Mouse (Mus musculus): ENCODE data around the gene Prokr2.

Prokr2 gene

DNA sequence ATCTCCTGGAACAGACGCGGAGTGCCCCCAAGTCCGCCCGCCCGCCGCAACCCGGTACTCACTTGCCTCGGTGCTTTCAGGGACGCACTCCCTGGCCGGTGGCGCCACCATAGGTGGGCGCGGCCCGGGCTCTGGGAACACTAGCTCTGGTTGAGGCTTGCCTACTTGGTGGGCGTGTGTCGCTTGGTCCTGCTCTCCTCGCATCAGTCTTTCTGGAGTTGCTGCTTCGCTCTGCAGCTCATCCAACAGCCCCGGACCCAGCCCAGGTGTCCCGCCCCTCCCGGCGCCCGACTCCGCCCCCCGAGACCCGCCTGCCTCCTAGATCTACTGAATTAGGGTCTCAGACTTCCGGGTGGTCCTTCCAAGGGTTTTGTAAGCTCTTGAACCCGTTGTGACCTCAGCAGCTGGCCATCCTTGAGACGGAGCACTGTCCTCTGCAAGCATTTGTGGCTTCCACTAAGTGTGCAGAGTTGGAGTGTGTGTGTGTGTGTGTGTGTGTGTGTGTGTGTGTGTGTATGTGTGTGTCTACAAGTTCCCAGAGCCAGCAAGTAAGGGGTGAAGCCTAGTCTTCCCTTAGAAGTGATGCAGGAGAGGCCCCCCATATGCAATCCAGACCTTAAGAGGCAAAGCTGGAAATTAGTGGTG lies at the start of gene Prokr2:
Prokr2 (minus strand) TSS at position 254 of the 645 bp plus-strand sequence.
- in situ Hi-C loops (cut with MboI; ENCODE audit: low pct_unique_long_range_greater_than_20kb in 1 of 2, low sequenced_read_pairs in 2 of 2, unreplicated experiment in 1 of 2): no loop called here

DNA sequence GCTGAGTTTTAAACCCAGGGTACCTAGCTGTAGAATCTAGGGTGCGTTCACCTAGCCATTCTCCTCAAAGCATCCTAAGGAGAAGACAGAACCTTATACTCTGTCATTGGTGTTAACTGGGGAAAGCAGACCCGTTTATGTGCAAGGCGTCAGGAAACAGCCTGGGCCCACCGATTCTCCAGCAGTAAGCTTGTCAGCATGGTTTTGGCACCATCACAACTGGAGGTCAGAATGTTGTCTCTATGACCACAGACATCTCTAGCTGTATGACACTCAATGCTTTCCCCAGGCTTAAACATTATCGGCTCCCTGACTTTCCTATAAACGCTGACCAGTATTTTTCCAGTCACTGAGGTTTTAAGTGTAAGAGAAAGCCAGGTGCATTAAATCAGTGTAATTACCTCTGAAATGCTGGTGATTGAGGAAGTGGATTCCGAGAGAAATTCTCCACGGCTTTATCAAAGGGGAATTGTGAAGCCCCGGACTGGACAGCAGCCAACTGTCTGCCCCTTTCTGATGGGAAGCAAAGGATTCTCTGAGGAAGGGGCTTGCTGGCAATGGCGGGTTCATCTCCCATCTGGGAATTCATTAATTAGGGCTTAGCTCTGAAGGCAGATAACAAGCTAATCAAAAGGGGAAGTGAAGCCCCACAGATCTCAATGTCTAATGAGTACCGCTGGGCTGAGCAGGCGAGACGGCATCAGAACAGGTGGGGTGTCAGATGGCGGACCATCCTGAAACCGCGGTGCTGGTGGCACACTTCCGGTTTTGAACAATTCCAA lies 42.1 kb upstream of the Prokr2 start:
- in situ Hi-C loops (cut with MboI; ENCODE audit: low pct_unique_long_range_greater_than_20kb in 1 of 2, low sequenced_read_pairs in 2 of 2, unreplicated experiment in 1 of 2): no loop called here

DNA sequence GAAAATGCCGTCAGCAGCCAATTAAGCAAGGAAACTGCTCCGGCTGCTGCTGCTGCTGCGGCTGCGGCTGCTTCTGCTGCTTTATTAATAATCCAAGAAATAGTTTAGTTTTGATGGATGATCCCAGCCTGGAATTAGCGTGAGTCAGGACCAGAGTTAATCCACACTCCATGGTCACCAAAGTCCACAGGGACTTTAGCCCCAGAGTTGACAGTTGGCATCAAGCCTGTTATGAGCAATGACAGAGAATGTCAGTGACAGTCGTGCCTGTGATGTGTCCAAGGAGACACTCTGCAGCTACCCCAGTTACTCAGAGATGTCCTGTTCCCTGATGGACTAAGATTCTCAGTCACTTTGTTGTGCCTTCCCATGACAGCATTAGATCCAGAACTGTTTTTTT lies 40.3 kb upstream of the Prokr2 start:
- in situ Hi-C loops (cut with MboI; ENCODE audit: low pct_unique_long_range_greater_than_20kb in 1 of 2, low sequenced_read_pairs in 2 of 2, unreplicated experiment in 1 of 2): no loop called here

DNA sequence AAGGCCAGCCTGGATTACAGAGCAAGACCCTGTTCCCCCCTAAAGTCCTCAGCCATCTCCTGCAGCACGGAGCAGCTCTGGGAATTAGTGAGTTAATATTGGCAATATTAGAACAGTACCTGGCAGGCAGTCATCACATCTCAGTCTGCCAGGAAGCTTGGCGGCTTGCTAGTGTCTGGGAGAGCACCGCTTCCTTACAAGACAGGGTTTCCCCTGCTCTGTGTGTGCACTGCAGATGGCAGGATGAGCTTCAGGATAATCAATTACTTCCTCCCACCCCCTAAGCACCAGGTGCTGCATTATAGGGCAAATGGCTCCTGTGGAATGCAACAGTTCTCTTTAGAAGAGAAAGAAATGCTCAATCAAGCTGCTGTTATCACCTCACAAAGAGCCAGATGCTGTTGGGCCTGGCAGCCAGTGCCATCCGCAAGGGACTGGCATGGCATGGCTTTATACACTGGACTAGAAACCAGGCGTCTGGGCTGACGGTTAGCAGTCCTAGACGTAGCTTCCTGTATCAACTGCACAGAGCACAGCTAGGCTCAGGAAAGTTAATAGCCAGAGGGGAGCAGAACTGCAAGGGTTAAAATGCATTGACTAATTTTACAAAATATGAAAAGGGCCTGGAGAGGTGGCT lies 38.3 kb upstream of the Prokr2 start:
- in situ Hi-C loops (cut with MboI; ENCODE audit: low pct_unique_long_range_greater_than_20kb in 1 of 2, low sequenced_read_pairs in 2 of 2, unreplicated experiment in 1 of 2): no loop called here

DNA sequence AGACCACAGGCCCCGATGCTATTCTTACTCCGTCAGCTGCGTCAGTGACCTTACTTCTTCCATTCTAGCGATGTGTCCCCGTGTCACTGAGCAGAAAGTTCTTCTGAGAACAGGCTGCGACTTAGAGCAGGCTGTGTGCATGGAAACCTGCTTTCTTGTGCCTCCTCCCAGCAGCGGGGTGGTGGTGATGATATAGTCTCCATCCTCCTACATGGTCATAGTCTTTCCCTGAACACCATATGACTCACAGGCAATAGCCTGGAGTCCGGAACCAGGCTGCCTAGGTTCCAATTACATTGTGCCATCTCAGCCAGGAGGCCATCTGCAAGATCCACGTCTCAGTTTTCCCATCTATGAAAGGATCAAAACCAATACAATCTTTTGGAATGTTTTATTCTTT lies 37.6 kb upstream of the Prokr2 start:
- in situ Hi-C loops (cut with MboI; ENCODE audit: low pct_unique_long_range_greater_than_20kb in 1 of 2, low sequenced_read_pairs in 2 of 2, unreplicated experiment in 1 of 2): no loop called here

DNA sequence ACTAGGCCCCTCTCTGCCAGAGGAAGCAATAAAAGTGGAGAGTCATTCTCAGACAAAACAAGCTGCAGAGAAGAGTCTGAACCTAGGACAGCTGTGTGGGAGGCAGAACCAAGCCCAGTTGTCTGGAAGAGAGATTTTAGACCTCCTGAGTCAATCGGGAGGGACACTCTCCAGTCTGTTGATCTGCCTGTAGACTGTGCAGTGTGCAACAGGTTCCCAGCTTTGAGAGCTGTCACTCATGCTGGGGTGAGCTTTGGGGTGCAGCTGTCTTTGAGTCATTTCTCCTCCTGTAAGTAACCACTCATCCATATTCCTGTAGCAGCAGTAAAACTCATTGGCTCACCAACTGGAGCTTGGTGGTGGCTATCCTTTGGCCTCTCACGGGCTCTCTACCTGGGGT lies 33.2 kb upstream of the Prokr2 start:
- in situ Hi-C loops (cut with MboI; ENCODE audit: low pct_unique_long_range_greater_than_20kb in 1 of 2, low sequenced_read_pairs in 2 of 2, unreplicated experiment in 1 of 2): no loop called here

DNA sequence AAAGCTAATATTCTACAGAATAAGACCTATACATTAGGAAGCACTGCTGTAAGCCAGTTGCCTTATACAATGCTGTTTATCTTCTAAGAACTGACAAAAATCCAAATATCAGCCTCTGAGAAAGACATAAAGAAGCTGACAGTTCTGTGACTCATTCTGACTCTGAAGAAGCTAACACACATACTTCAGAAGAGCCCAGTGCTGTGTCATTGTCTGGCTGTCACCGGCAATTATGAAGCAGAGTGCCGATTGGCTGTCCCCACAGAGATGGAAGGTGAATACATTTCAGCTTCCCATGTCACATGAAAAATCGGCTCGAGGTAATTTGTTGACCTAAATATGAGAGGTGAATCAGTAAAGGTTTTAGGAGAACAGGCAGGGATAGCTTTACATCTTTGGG lies 24.9 kb upstream of the Prokr2 start:
- in situ Hi-C loops (cut with MboI; ENCODE audit: low pct_unique_long_range_greater_than_20kb in 1 of 2, low sequenced_read_pairs in 2 of 2, unreplicated experiment in 1 of 2): no loop called here

DNA sequence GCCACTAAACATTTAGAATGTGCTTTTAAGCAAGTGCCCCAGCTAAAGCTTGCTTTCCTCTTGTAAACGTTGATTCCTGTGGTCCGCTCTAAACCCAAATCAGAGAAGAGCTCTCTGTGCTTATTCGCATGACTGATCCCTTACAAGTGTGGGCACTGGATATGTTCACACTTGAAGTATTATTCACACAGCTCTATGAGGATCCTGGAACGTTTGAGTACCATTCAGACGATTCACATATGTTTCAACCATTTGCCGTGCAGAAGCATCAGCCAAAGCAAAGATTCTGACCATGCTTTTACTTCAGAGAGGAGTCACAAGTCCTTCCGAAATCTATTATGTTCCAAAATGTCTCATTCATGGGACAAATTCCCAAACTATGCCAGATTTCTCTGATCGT lies 12.9 kb upstream of the Prokr2 start:
- in situ Hi-C loops (cut with MboI; ENCODE audit: low pct_unique_long_range_greater_than_20kb in 1 of 2, low sequenced_read_pairs in 2 of 2, unreplicated experiment in 1 of 2): no loop called here

DNA sequence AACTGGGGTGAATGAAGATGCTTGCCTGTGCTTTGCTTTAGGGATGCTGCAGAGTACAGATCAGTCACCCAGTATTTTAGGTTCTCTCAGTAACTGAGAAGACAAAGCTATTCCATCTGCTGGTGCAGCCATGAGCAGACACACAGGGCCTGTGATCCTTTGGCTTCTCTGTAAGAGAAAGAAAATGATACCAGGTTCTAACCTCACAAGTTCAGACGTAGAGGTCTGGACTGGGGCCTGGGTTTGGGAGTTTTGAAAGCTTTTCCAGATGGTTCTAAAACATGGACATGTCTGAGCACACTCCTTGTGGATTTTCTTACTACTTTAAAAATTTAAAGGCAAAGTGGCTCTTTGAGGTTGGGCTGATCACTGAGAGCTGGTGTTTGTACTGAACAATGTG lies 10.5 kb upstream of the Prokr2 start:
- in situ Hi-C loops (cut with MboI; ENCODE audit: low pct_unique_long_range_greater_than_20kb in 1 of 2, low sequenced_read_pairs in 2 of 2, unreplicated experiment in 1 of 2): no loop called here

DNA sequence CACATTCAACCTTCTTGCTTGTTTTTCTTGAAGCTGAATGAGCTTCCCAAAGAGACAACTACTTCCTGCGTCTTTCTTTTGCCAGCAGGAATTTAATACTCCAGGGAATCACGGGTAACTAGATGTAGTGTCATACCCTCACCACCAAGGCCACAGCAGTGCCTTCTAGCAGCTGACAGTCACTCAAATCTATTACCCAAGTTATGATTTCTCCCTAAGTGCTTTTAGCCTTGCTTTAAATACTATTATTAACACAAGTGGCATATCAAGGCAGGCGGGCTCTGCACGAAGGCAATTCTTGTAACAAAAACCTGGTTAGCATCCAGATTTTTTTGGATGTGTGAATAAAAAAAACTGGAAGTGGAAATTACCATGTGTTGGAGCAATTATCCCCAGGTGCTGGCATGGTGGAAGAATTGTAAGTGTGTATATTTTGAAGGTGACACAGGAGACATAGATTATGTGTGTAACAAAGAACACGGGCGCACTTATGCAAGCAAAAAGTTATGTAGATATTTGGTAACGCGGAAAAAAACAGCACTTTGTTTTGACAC lies 5.4 kb upstream of the Prokr2 start:
- in situ Hi-C loops (cut with MboI; ENCODE audit: low pct_unique_long_range_greater_than_20kb in 1 of 2, low sequenced_read_pairs in 2 of 2, unreplicated experiment in 1 of 2): no loop called here

DNA sequence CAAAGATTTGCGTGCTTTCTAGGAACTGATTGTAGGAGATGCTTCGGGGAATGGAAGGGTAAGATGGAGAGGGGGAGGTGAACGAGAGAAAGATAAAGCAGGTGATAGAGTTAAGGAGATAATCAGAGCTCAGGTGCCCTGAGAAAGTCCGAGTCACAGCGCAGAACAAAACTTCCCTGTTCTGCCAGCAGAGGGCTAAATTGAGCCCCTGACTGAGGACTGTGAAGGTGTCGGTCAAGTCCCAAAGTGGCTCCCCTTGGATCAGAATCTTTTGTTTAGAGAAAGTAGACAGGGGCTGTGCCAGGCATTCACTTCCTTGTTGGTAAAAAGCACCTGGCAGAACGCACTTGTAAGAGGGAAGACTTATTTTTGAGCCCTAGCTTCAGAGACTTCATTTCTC lies 4.3 kb upstream of the Prokr2 start:
- in situ Hi-C loops (cut with MboI; ENCODE audit: low pct_unique_long_range_greater_than_20kb in 1 of 2, low sequenced_read_pairs in 2 of 2, unreplicated experiment in 1 of 2): no loop called here

DNA sequence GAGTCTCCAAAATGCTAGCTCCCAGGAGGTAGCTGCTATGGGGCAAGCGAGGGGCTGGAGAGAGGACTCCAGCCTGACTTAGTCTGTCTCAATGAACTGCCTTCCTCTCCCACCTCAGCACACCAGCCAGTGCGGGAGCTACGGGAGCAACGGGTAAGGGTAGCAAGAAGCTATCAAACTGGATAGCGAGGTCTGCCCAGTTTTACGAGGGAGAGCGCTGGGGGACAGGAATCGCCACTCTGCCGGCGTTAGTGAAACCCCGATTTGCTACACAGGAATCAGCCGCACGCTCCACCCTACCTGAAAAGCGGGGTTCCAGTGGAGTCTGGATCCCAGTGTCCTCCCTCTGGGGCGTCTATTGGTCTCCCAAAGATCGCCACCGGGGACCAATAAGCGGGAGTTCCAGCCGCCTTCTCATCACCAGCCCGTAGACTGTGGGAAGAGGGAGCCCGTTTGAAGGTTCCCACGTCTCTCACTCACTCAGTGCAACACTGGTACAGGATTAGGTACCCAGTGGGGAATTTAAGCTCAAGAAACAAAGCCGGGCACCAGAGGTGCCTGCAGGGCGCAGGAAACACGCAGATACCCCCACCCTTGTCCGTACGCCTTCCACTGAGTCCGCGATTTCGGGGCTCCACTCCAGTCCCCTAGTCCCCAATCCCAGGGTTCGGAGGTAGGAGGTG lies 595 bp downstream of the Prokr2 start:
- in situ Hi-C loops (cut with MboI; ENCODE audit: low pct_unique_long_range_greater_than_20kb in 1 of 2, low sequenced_read_pairs in 2 of 2, unreplicated experiment in 1 of 2): no loop called here

DNA sequence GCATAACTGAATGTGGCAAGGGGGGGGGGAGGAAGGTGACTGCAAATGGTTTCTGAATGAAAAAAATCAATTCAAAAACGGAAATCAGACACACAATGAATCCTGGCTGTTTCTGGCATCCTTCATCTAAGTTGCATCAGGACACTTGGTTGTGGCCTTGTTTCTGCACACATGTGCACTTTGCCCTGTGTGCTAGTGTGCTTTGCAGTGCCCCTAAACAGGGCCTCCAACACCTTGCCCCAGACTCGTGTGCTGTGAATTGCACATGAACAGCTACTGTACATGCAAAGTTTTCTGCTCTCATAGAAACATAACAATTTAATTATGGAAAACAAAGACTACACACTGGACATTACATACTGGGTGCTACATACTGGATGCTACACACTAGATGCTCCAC lies 2.9 kb downstream of the Prokr2 start:
- in situ Hi-C loops (cut with MboI; ENCODE audit: low pct_unique_long_range_greater_than_20kb in 1 of 2, low sequenced_read_pairs in 2 of 2, unreplicated experiment in 1 of 2): no loop called here

DNA sequence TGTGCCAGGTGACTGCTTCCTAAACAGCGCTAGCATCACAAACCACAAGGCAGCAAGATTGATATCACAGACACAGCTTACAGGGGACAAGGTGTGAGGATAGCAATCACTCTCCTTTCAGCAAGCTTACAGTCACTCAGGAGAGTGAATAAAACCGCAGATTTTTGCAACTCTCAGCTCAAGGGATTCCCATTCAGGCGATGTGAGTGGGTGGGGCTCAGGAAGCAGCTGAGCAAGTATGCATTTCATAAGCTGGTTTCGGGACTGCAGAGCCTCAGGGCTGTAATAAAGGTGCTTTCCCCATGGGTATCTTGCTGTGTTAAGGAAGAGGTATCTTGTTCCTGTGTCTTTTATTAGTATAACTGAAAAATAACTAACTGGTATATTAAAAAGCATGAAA lies 5.6 kb downstream of the Prokr2 start:
- in situ Hi-C loops (cut with MboI; ENCODE audit: low pct_unique_long_range_greater_than_20kb in 1 of 2, low sequenced_read_pairs in 2 of 2, unreplicated experiment in 1 of 2): no loop called here

DNA sequence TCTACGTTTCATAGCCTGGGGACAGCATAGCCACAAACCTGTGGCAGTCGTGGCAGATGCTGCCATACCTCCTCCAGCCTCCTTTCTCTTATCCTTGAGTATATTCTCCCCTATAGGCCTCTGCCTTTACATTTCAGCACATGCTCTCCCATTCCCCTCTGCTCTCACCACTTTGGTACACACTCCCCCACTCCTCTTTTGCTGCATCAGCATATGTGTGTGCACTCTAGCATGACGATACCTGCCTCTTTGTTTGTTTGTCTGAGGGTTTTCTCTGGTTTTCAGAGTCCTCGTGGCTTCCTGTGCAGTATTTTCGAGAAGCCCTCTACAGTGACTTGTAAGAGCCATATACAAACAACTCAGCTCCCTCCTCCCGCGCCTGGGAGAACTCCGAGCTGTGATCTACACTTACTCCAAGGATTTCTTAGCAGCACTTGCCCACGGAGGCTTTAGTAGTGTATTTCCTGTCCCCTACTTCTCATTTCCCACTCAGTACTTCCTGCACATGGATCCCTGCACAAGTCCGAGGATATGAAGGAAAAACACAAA lies 6.6 kb downstream of the Prokr2 start:
- in situ Hi-C loops (cut with MboI; ENCODE audit: low pct_unique_long_range_greater_than_20kb in 1 of 2, low sequenced_read_pairs in 2 of 2, unreplicated experiment in 1 of 2): no loop called here

DNA sequence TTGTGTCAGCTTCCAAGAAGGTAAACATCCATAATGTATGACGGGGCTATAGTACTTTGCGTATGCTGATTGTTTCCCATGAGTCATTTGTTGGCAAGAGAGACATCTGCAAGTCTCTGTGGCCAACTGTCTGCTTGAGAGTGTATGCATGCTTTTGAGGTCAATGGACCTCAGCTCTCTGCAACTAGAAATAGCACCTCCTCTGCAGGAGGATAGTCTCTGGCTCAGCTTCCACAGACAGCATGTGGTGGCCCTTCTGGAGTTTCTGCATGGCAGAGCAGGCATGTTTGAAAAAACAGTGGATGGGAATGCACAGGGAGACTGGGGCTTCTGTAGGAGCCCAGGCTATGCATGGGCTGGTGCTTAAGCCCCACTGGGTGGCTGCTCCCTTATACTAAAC lies 7.8 kb downstream of the Prokr2 start:
- in situ Hi-C loops (cut with MboI; ENCODE audit: low pct_unique_long_range_greater_than_20kb in 1 of 2, low sequenced_read_pairs in 2 of 2, unreplicated experiment in 1 of 2): no loop called here

DNA sequence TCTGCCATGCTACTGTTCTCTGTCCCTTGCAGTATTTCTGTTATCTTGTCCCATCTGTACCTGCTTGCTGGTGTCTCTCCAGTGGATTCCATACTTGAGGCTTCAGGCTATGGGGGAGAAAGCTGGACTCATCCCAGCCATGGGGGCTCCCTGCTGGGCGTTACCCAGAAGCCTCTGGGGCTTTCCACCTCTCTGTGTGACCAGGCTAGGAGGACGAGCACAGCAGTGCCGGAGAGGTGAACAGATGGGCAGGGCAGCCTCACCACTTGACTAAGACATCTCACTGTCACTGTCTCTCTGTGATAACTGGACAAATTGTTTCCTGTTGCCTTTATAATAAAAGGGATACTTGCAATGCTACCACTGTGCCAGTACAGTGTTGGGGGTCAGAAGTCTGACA lies 9.5 kb downstream of the Prokr2 start:
- in situ Hi-C loops (cut with MboI; ENCODE audit: low pct_unique_long_range_greater_than_20kb in 1 of 2, low sequenced_read_pairs in 2 of 2, unreplicated experiment in 1 of 2): no loop called here

DNA sequence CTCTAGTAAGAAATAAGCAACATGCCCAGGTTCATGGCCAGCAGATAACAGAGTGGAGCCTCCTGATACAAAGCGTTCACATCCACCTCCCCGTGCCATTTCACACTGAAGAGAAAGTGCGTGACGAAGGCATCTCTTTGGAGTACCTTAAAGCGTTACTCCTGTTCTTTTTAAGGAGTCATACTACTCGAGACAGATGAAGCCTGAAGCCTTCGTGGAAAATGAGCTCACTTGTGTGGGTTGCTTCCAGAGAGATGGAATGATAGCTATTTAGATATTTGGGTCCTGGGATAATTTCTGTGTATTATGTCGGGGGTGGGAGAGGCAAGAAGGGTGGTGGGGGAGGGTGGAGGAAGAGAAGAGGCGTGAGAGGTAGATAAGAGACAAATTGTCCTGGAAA lies 10.1 kb downstream of the Prokr2 start:
- in situ Hi-C loops (cut with MboI; ENCODE audit: low pct_unique_long_range_greater_than_20kb in 1 of 2, low sequenced_read_pairs in 2 of 2, unreplicated experiment in 1 of 2): no loop called here

DNA sequence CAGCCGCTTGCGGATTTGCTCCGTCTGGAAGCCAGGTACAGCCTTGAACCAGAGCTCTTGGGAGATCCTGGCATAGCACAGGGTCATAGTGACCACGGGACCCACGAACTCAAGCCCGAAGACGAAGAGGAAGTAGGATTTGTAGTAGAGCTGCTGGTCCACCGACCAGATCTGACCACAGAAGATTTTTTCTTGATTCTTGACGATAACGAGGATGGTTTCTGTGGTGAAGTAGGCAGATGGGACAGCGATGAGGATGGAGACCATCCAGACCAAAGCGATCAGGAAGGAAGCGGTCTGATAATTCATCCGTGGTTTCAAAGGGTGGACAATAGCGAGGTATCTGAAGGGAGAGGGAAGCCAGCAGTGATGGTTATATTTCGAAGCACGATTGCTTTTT lies 11.5 kb downstream of the Prokr2 start:
- in situ Hi-C loops (cut with MboI; ENCODE audit: low pct_unique_long_range_greater_than_20kb in 1 of 2, low sequenced_read_pairs in 2 of 2, unreplicated experiment in 1 of 2): no loop called here

Data from mouse embryonic stem cell (cell line).